Mouse (Mus musculus): ENCODE data around the gene Gins2. TPM values are rescaled to one million over a fixed set of nuclear protein-coding genes. Genes with fewer than 3 reads are reported as not detected.

Gins2 gene
- total RNA-seq, 2 experiments from 2014 or later = 3.2 to 6.4 TPM

- DNase-seq = no peak
- intact Hi-C loops (cut with DNase I) = no loop called here
Measured at GRCm38 (mm10) chr8:120607460-120607859, 18.4 kb upstream of the Gins2 start.

DNA sequence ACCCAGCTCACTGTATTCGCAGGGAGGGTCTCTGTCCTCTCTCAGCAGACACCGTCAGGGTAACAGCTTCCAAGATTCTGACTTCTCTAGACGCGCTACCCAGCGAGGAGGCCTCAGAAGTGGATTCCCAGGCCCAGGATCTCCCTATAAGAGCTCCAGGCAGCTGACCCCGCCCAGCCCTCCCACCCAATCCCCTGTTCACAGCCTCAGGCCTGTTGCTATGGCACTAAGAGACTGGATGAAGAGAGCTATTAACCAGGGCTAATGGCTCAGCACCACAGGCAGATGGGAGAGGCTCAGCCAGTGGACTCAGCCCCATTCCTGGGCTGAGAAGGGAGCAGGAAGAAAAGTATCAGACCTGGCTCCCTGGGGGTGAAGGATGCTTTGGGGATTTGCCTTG is 13.6 kb upstream of the Gins2 start:
- intact Hi-C loops (cut with DNase I) = no loop called here
- no peak for DNase-seq

- intact Hi-C loops (cut with DNase I) = loop anchor here (5.0 kb wide), 2 partner anchors 277 to 422 kb away; partner anchors contain the start of gene Fam92b
- peak; percentile 87 to 90 for DNase-seq
Measured at GRCm38 (mm10) chr8:120599504-120599903, 10.4 kb upstream of the Gins2 start.

DNA sequence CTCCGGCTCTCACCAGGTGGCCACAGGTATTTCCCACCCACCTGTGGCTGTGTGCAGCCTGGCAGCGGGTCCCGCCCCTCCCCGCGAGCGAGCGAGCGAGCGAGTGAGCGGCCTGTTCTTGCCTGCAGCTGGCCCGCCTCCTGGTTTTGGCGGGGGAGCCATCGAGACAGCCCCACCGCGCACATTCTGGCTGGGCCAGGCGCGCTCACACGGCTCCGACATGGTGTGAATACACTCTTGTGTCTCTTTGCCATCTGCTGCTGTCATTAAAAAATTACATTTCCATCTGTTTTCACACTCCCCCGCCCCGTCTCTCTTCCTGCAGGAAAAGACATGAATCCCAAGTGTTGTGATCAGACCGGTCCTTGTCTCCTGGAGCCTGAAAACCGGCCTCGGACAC is 9.5 kb upstream of the Gins2 start:
- peak; percentile 35 to 40 for DNase-seq
- intact Hi-C loops (cut with DNase I) = loop anchor here (5.0 kb wide), 2 partner anchors 276 to 421 kb away; partner anchors contain the start of gene Fam92b

DNA sequence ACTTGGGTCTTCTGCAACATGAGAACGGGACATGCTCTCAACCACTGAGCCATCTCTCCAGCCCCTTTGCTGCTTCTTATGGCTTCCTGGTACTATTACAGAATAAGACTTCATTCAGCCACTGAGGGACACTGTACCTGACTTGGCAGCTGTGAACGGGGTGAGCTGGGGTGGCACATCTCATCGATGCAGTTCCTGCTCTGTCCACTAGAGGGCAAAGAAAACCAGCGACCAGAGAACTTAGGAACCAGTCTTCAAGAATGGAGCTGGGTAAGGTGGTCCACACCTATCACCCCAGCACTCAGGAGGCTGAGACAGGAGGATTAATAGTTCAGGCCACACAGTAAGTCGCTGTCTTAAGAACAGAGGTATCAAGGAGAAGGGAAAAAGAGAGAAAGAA is 6.9 kb upstream of the Gins2 start:
- peak; percentile 58 to 73 for DNase-seq

DNA sequence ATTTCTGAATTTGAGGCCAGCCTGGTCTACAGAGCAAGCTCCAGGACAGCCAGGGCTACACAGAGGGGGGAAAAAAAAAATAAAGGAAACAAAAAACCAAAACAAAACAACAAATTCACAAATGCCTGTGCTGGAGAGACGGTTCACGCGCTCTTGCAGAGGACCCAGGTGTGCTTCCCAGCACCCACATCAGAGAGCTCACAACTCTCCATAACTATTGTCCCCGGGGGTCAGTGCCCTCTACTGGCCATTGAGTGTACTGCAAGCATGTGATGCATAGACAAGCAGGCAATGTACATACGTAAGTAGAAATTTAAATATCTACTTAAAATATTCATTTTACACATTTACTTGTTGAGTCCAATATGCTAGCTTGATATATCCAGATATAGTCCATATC is 5.5 kb upstream of the Gins2 start:
- intact Hi-C loops (cut with DNase I) = no loop called here
- DNase-seq = no peak

More for the DNA sequence above, 6.9 kb upstream of the Gins2 start:
- intact Hi-C loops (cut with DNase I) = loop anchor here (5.0 kb wide), 2 partner anchors 274 to 419 kb away; partner anchors contain the start of gene Fam92b

GRCm38 (mm10) chr8:120591587-120592292 is 2.6 kb upstream of the Gins2 start:
- intact Hi-C loops (cut with DNase I) = no loop called here

DNA sequence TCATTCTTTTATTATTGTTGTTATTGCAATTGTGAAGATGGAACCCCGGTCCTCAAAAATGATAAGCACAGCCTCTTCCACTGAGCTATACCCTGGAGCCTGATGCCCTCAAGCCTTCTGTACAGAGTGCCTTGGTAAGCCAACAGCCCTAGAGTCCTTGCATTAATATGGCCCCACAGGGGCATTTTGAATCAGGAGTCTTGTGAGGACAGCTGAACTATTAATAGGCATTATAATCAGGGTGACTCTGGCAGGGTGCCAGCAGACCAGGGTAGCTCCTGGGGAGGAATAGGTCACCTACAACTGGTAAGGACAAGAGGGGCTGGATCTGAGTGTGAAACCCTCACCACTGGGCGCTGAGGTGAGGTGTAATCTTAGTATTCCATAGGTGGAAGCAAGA is 817 bp upstream of the Gins2 start:
- intact Hi-C loops (cut with DNase I) = no loop called here
- DNase-seq = peak; percentile 67 to 76

More at GRCm38 (mm10) chr8:120591587-120592292, 2.6 kb upstream of the Gins2 start:
- no peak for DNase-seq

DNA sequence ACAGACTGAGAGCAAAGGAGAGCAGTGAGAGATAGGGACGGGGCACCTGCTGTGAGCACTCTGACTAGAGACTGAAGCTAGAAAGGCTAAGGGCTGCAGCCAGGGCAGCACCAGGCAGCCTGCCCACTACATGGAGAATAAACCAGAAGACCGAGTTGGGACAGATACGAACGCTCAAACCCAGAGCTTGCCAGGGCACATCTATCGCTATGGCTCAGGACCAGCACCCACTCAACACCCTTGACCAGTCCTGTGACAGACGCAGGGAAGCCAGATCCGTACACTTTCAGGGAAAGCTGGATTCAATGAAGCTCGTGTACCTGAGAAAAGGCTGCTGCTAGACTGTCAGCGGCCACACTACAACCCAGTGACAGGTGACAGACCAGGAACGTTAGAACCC is 3.6 kb downstream of the Gins2 start:
- intact Hi-C loops (cut with DNase I) = no loop called here
- DNase-seq = peak; percentile 57 to 67

DNA sequence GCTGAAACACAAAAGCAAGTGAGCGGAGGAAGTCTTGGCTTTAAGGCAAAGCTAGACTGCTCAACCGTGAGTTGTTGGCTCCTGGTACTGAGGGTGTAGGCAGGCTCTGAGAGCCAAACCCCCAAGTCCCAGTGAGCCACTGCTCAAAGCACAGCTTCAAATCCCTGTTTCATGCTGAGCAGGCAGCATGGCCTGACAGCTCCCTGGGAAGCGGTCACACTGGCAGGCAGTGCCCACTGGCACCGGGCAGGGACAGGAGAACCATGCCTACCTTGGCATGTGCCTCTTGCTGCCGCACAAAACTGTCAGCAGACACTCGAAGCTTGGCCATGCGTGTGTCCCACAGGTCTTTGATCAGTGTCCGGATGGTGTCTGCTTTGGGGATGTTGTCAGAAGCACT is 7.3 kb downstream of the Gins2 start:
- DNase-seq = peak; percentile 57 to 67
- intact Hi-C loops (cut with DNase I) = no loop called here

- DNase-seq = no peak
- intact Hi-C loops (cut with DNase I) = no loop called here
Measured at GRCm38 (mm10) chr8:120581329-120581728, 7.8 kb downstream of the Gins2 start.

DNA sequence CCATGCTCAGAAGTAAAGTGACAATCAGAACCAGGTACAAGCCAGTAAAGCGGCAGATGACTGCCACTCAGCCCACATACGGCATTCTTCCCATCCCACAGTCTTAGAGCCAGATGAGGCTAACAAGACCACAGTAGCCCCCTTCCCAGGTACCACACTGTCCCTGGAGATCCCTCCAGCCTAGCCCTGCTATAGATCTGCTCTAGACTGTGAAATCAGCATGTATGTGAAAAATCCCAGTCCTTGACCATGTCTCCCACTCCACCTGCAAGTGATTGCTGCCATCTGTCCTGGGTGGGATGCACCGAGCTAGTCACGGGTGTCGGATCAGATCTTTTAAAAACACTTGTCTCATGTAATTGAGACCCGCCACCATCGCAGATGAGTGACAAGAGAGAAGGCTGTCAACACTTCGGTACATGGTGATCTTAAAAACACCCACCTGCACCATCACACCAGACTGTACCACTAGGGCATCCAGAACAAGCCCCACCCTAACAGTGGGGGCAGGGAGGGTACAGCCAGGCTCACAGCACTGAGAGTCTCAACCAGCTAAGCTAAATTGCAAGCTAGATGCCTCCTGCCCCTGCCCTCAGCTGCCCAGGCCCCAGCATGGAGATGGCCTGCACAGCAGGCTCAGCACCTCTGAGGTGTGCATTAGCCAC is 8.6 kb downstream of the Gins2 start:
- no peak for DNase-seq
- intact Hi-C loops (cut with DNase I) = no loop called here

DNA sequence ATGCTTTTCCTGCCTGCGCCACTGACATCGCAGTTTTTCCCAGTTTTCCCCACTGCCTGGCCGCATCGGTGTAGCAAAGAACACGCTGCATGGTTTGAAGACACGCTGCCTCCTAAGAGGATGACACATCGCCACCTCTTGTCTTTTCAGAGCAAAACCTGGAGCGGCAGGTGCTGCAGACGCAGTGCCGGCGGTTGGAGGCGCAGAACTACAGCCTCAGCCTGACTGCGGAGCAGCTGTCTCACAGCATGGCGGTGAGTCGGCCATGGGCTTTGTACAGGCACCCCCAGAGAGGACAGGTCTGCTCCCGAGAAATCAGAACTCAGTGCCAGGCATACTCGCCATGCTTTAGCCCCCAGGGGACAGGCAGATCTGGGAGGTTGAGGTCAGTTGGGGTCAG is 11.3 kb downstream of the Gins2 start:
- intact Hi-C loops (cut with DNase I) = no loop called here
- no peak for DNase-seq

DNA sequence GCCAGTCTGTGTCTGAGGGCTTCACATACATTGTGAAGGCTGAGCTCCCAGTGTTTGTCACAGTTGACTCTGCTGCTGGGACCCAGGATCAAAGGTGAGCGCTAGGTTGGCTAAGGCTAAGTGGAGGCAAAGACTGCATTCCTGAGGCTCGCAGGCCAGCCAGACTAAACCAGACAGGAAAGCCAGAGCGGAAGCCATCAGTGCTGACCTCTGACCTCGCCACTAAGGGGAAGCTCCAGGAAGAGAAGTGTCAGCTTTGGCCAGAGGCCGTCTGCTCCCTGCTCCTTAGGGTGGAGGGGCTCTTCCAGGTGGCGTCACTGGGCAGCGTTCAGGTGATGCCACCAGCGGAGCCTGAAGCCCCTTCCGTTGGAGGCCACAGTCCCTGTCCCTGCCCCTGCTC is 13.3 kb downstream of the Gins2 start:
- DNase-seq = no peak
- intact Hi-C loops (cut with DNase I) = no loop called here

DNA sequence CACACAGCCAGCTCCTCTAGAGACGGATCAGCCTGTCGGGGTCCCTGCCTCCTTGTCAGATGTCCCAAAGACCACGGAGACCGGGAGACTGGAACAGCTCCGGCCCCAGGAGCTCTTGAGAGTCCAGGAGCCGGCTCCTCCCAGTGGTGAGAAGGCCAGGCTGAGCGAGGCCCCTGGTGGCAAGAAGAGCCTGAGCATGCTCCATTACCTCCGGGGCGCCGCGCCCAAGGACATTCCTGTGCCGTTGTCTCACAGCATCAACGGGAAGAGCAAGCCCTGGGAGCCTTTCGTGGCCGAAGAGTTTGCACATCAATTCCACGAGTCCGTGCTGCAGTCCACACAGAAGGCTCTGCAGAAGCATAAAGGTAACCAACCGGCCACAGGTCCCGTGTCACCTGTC is 14.2 kb downstream of the Gins2 start:
- intact Hi-C loops (cut with DNase I) = no loop called here
- DNase-seq = no peak

DNA sequence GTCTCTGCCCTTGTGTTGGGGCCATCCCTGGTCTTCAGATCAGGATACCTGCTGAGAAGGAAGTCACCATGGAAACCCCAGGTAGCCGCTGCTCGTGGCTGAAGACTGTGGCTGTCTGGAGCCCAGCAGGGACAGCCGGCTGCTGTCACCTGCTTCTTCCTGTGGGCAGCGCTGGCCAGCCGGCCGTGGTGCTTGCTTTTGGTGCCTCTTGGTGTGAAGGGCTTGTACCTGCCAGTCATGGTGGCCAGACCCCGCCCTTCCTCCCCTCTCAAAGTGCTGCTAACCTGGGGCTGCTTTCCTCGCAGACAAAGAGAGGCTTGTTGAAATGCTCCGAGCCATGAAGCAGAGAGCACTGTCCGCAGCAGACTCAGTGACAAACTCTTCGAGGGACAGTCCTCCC is 15.2 kb downstream of the Gins2 start:
- intact Hi-C loops (cut with DNase I) = no loop called here
- no peak for DNase-seq

DNA sequence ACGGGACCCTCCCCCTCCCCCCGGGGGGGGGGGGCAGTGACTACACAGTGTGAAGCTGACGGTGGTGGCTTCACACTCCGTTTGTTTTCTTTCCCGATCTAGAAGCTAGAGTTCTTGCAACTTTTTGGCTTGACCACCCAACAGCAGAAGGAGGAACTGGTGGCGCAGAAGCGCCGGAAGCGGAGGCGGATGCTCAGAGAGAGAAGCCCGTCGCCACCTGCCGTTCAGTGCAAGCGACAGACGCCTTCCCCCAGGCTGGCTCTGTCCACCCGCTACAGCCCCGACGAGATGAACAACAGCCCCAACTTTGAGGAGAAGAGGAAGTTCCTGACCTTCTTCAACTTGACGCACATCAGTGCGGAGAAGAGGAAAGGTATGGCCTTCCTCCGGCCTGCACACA is 16.6 kb downstream of the Gins2 start:
- no peak for DNase-seq
- intact Hi-C loops (cut with DNase I) = no loop called here

- intact Hi-C loops (cut with DNase I) = no loop called here
- DNase-seq = no peak
Measured at GRCm38 (mm10) chr8:120571561-120571960, 17.5 kb downstream of the Gins2 start.

GRCm38 (mm10) chr8:120569939-120570715 is 19.0 kb downstream of the Gins2 start:
- intact Hi-C loops (cut with DNase I) = no loop called here
- DNase-seq = peak; percentile 84 to 90

GRCm38 (mm10) chr8:120569123-120569522 is 20.0 kb downstream of the Gins2 start:
- DNase-seq = no peak
- intact Hi-C loops (cut with DNase I) = no loop called here

DNA sequence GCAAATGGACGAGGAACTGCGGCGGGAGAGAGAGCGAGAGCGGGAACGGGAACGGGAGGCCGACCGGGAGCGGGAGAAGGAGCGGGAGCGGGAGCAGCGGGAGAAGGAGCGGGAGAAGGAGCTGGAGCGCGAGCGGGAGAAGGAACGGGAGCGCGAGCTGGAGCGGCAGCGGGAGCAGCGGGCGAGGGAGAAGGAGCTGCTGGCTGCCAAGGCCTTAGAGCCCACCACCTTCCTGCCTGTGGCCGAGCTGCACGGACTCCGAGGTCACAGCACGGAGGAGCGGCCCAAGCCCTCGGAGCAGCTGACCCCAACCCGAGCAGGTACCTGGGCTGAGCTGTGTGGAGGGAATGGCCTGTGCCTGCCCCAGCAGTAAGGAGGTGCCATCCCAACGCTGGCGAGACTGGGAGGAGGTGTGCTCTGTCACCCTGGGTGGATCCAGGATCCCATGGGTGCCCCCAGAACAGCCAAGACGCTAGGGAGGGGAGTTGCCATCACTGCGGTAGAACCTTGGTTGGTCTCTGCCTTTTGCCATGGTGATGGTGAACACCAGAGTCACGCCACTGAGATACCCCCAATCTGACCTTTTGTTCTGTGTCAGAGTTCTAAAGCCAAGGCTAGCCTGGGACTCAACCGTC is 20.8 kb downstream of the Gins2 start:
- DNase-seq = no peak
- intact Hi-C loops (cut with DNase I) = no loop called here

Measured in heart, postnatal 14 days (tissue).